Mouse (Mus musculus) embryonic fibroblast, embryonic 13.5 days (primary cell): ENCODE data around the gene Kansl1l. TPM values are rescaled to one million over a fixed set of nuclear protein-coding genes. Genes with fewer than 3 reads are reported as not detected.

Source experiments
- H3K27ac ChIP-seq: 2 replicates; pipeline ENCODE4 v1.5.1; 2012; ENCODE audit warnings: low read length, control low read depth, inconsistent platforms; ENCODE audit not compliant: insufficient read depth
- H3K4me1 ChIP-seq: 2 replicates; pipeline ENCODE4 v1.6.1; 2011; ENCODE audit warnings: low read length; ENCODE audit not compliant: control insufficient read depth, insufficient read depth
- H3K4me3 ChIP-seq: 2 replicates; pipeline ENCODE4 v1.5.1; 2011; ENCODE audit warnings: mild to moderate bottlenecking, control low read depth, low read length; ENCODE audit not compliant: insufficient read depth
- CTCF ChIP-seq: IDR thresholded peaks from 2 replicates; pipeline ENCODE4 v1.5.1; 2011; ENCODE audit warnings: mild to moderate bottlenecking, control low read depth, low read length, moderate library complexity, borderline replicate concordance; ENCODE audit not compliant: insufficient read depth
- POLR2A ChIP-seq: IDR thresholded peaks from 2 replicates; pipeline ENCODE4 v1.6.1; 2011; ENCODE audit warnings: low read depth, mild to moderate bottlenecking, control low read depth, low read length, moderate library complexity
- polyA plus RNA-seq: library from polyadenylated mRNA; stranded (reverse); fragments of >200 nt; gene quantifications from 2 replicates; pipeline ENCODE4 v1.2.4, GENCODE M21; 2011; ENCODE audit warnings: low read depth; ENCODE audit not compliant: missing spikeins, insufficient read length

The Kansl1l gene
- polyA plus RNA-seq, result 10.4 and 20.5 TPM in 2 replicates

GRCm38 (mm10) chr1:66817453-66817839 is at the start of gene Kansl1l:
Kansl1l (minus strand) TSS chr1:66817562.
- TF ChIP-seq CTCF (no peak), POLR2A (peak; percentile 64)
- Histone ChIP-seq H3K4me3 (peak within 1 kb of the TSS; percentile 97), H3K27ac (peak within 1 kb of the TSS; percentile 99), H3K4me1 (peaks cover 5% of the 10 kb centered on the region)

- TF ChIP-seq POLR2A (no peak), CTCF (no peak)
- 0 out of 2 replicates have a peak, but pooled peaks cover 3% of the 10 kb centered on the region for H3K4me1 ChIP-seq
- H3K4me3 ChIP-seq, result no peak overlapping the region
- no peak overlapping the region for H3K27ac ChIP-seq
Observed at GRCm38 (mm10) chr1:66865633-66866032, 48.3 kb upstream of the Kansl1l start.

DNA sequence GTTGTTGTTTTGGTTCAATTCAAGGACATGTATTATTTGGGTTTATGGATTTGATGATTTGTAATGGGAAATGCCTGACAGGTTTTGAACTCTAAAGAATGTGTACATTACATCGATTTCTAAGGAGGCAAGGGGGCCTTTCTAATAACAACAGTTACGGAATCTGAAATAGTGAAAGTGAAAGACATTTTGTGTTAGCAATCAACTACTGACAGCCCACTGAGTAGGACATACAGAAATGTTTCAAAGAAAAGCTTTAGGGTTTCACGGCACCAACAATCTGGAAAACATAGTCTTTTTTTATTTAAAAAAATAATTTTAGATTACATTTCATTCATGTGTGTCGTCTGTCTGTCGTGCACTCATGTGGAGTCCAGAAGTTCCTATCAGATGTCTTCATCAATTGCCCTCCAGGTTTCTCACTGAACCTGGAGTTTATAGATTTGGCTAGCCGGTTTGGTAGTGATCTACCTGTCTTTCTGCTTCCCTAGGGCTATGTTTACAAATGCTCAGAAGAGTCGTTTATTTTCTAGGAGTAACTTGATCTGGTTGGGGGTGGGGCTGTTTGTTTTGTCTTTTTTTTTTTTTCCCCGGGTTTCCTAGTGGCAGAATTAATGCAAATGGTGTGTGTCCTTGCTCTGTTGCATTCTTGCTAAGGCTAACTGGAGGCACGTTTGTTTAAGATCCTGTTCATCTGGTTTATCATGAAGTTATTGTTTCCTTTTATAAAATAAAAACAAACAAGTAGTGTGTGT is 46.6 kb upstream of the Kansl1l start:
- TF ChIP-seq CTCF (no peak), POLR2A (no peak)
- Histone ChIP-seq H3K4me3 (no peak overlapping the region), H3K27ac (no peak overlapping the region), H3K4me1 (0 out of 2 replicates have a peak, but pooled peaks cover 3% of the 10 kb centered on the region)

DNA sequence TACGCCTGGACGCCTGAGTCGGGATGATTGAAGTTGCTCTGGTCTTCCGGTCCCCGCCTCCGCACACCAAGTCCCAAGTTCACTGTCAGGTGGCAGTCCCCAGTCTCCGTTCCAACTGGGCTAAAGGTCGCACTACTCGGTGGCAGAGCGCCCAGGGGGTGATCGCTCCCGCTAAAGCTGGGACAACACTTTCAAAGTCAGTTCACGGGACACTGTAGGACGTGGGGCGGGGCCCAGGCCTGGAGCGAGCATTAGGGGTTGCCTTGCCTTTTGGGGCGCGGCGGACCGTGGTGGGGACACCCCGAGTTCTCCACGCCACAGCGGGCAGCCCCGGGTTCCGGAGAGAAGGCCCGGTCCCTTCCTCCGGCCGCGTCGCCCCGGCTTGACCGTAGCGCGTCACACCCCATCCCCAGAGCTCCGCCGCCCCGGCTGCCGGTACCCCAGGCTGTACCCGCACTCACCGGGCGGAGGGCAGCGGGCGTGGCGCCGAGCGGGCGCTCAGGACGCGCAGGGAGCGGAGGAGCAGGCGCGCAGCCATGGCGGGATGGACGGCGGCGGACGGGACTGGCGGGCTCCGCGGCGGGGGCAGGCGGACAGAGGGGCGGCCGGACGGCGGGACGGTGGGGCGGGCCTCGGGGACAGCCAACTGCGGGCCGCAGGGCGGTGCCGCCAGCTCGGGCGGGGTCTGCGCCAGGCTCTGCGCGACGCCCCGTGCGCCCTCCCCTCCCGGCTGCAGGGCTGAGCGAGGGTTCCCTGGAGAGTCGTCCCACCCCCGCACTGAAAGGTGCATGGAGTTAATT is 45.5 kb upstream of the Kansl1l start, which contains the start of gene Acadl:
Gene Acadl (minus strand): TSS at position 566 of the 800 bp plus-strand sequence.
- no peak for TF ChIP-seq CTCF
- TF ChIP-seq POLR2A, result peak; percentile 65
- Histone ChIP-seq H3K4me1 (0 out of 2 replicates have a peak, but pooled peaks cover 3% of the 10 kb centered on the region), H3K27ac (peak within 1 kb of the TSS; percentile 14; the same call in 1 of the 2 replicates), H3K4me3 (peak within 1 kb of the TSS; percentile 76)

- H3K4me3 ChIP-seq, result peak overlapping the region; percentile 76
- no peak for TF ChIP-seq CTCF
- TF ChIP-seq POLR2A, result no peak
- H3K4me1 ChIP-seq, result 0 out of 2 replicates have a peak, but pooled peaks cover 3% of the 10 kb centered on the region
- no peak overlapping the region; the same call in 1 of the 2 replicates for H3K27ac ChIP-seq
Observed at GRCm38 (mm10) chr1:66861764-66862672, 44.7 kb upstream of the Kansl1l start.

- H3K4me3 ChIP-seq, result no peak overlapping the region
- no peak overlapping the region for H3K27ac ChIP-seq
- peaks cover 11% of the 10 kb centered on the region for H3K4me1 ChIP-seq
- TF ChIP-seq CTCF (no peak), POLR2A (no peak)
Observed at GRCm38 (mm10) chr1:66847506-66847905, 30.1 kb upstream of the Kansl1l start.

- Histone ChIP-seq H3K27ac (no peak overlapping the region), H3K4me1 (peaks cover 11% of the 10 kb centered on the region), H3K4me3 (no peak overlapping the region)
- no peak for TF ChIP-seq POLR2A
- TF ChIP-seq CTCF, result no peak
Observed at GRCm38 (mm10) chr1:66845690-66846318, 28.4 kb upstream of the Kansl1l start.

DNA sequence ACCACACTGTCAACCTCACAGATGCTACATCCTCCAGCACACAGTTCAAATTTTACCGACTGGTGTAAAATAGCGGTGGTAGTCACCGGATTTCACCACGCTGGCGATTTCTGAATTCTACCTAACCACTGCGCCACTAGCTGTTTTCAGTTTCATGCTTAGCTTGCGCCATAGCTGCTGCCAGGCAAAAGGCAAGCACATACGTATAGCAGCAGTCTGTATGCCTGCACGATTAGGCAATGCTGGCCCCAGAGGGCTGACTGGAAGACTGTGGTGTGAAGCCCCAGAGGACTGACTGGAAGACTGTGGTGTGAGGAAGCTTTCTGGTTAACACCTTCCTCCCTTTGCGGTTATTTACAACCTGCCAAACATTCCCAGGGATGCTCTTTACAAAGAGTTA is 24.6 kb upstream of the Kansl1l start:
- Histone ChIP-seq H3K27ac (no peak overlapping the region), H3K4me1 (peaks cover 13% of the 10 kb centered on the region), H3K4me3 (no peak overlapping the region)
- TF ChIP-seq CTCF, result no peak
- no peak for TF ChIP-seq POLR2A
